Mouse (Mus musculus) T-helper 1 cell (primary cell): ENCODE results near the gene 4931406P16Rik.
"Not testable (repeated sequence)": the region's sequence is repeated elsewhere in the genome, so short reads cannot be mapped to it uniquely, and the experiment has no call there.

ENCODE experiments used
- in situ Hi-C: fragments of 300-600 bp; cut with MboI, MseI; formaldehyde crosslinking; loops from one replicate; pipeline ENCODE4 v1.15.1; 2025; ENCODE audit warnings: high pct_unique_total_duplicates

4931406P16Rik gene

GRCm38 (mm10) chr7:34313443-34313875 is at the start of gene 4931406P16Rik:
Gene 4931406P16Rik, minus strand, starts transcription at chr7:34313551.
- in situ Hi-C loops = no loop called here

GRCm38 (mm10) chr7:34355629-34356028 is 42.3 kb upstream of the 4931406P16Rik start:
- in situ Hi-C loops = no loop called here

GRCm38 (mm10) chr7:34351997-34352396 is 38.6 kb upstream of the 4931406P16Rik start:
- in situ Hi-C loops = no loop called here

GRCm38 (mm10) chr7:34350166-34350565 is 36.8 kb upstream of the 4931406P16Rik start:
- in situ Hi-C loops = no loop called here

- in situ Hi-C loops = loop anchor here (10.0 kb wide), 1 partner anchor 183 kb away; the partner anchor contains the start of gene Uba2
Observed at GRCm38 (mm10) chr7:34348011-34348410, 34.7 kb upstream of the 4931406P16Rik start.

- in situ Hi-C loops = loop anchor here (10.0 kb wide), 1 partner anchor 182 kb away; the partner anchor contains the start of gene Uba2
Observed at GRCm38 (mm10) chr7:34347041-34347440, 33.7 kb upstream of the 4931406P16Rik start.

- in situ Hi-C loops = loop anchor here (10.0 kb wide), 1 partner anchor 182 kb away; the partner anchor contains the start of gene Uba2
Observed at GRCm38 (mm10) chr7:34346505-34346904, 33.2 kb upstream of the 4931406P16Rik start.

GRCm38 (mm10) chr7:34342040-34342793 is 28.9 kb upstream of the 4931406P16Rik start:
- in situ Hi-C loops = loop anchor here (5.0 to 10.0 kb wide), 2 partner anchors 90 to 177 kb away; partner anchors contain the start of genes Gm6096 and Uba2

GRCm38 (mm10) chr7:34340841-34341240 is 27.5 kb upstream of the 4931406P16Rik start:
- in situ Hi-C loops = loop anchor here (5.0 to 10.0 kb wide), 2 partner anchors 89 to 176 kb away; partner anchors contain the start of genes Gm6096 and Uba2

- in situ Hi-C loops = no loop called here
Observed at GRCm38 (mm10) chr7:34339164-34339489, 25.8 kb upstream of the 4931406P16Rik start.

- in situ Hi-C loops = no loop called here
Observed at GRCm38 (mm10) chr7:34338445-34339163, 25.3 kb upstream of the 4931406P16Rik start.

- in situ Hi-C loops = no loop called here
Observed at GRCm38 (mm10) chr7:34337268-34337667, 23.9 kb upstream of the 4931406P16Rik start.

- in situ Hi-C loops = not testable (repeated sequence)
Observed at GRCm38 (mm10) chr7:34336545-34336944, 23.2 kb upstream of the 4931406P16Rik start.

GRCm38 (mm10) chr7:34327493-34327892 is 14.1 kb upstream of the 4931406P16Rik start:
- in situ Hi-C loops = no loop called here

GRCm38 (mm10) chr7:34324857-34325256 is 11.5 kb upstream of the 4931406P16Rik start:
- in situ Hi-C loops = loop anchor here (5.0 kb wide), 1 partner anchor 98 kb away; no protein-coding TSS in a partner anchor

- in situ Hi-C loops = loop anchor here (5.0 kb wide), 1 partner anchor 97 kb away; no protein-coding TSS in a partner anchor
Observed at GRCm38 (mm10) chr7:34324005-34324404, 10.7 kb upstream of the 4931406P16Rik start.

- in situ Hi-C loops = loop anchor here (5.0 kb wide), 1 partner anchor 96 kb away; no protein-coding TSS in a partner anchor
Observed at GRCm38 (mm10) chr7:34323351-34323750, 10.0 kb upstream of the 4931406P16Rik start.

GRCm38 (mm10) chr7:34321958-34322357 is 8.6 kb upstream of the 4931406P16Rik start:
- in situ Hi-C loops = loop anchor here (5.0 kb wide), 1 partner anchor 95 kb away; no protein-coding TSS in a partner anchor

GRCm38 (mm10) chr7:34321119-34321518 is 7.8 kb upstream of the 4931406P16Rik start:
- in situ Hi-C loops = loop anchor here (5.0 kb wide), 1 partner anchor 94 kb away; no protein-coding TSS in a partner anchor

- in situ Hi-C loops = loop anchor here (5.0 kb wide), 1 partner anchor 93 kb away; no protein-coding TSS in a partner anchor
Observed at GRCm38 (mm10) chr7:34319957-34320356, 6.6 kb upstream of the 4931406P16Rik start.

- in situ Hi-C loops = no loop called here
Observed at GRCm38 (mm10) chr7:34319123-34319522, 5.8 kb upstream of the 4931406P16Rik start.
